Mouse (Mus musculus): ENCODE results near the gene Prpf19. TPM values are rescaled to one million over a fixed set of nuclear protein-coding genes. Genes with fewer than 3 reads are reported as not detected.

The Prpf19 gene
- polyA plus RNA-seq, 1 experiment from 2014 or later: 20.3 TPM

DNA sequence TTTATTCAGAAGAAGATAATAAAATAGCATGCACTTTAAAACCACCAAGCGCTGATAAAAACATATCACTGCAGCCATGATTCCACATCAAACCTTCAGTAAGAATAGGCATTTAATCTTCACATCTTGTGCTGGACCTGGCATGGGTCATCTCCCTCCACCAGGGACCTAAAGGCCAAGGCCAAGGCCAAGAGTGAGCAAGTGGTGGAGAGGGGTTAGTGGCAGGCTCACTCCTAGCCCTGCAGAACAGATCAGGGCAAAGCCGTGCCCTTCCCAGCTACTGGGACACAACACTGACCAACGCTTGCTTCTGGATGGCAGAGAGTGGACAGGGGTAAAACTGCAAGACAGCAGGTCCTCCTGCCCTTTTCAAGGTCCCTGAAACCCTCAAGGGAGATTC lies 24.4 kb upstream of the Prpf19 start:
- no peak overlapping the region for H3K27ac ChIP-seq (ENCODE audit: low read depth, low read length)

DNA sequence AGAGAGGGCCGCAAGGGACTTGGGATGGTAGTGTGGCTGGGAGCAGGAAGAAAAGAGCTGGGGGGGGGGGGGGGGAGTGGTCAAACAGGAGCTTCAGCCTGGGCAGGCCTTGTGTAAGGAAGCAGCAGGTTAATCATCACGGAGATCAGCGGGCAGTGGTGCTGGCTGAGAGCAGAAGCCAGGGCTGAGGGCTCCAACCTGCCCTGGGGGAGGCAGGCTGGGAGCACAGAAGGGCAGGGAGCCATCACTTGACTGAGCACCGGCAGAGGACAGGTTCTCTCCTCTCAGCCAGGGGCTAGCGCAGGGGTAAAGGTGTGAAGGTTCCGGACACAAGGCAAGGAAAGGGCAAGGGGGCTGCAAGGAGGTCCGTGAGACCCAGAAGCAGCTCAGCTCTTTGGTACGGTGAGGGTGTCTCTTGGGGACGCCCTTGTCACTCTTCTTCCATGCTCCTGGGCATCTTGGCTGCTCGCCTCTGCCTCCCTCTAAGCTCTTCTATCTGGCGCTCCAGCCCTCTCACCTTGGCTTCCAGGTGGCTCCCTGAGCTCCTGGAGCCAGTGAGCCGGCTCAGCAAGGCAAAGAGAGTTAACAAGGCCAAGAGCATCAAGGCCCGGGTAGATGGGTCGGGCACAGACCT lies 23.6 kb upstream of the Prpf19 start:
- H3K4me2 ChIP-seq (replicated peaks; ENCODE audit: low read depth): no peak overlapping the region
- H3K27me3 ChIP-seq (replicated peaks; ENCODE audit: control insufficient read depth, insufficient read depth, low read length): no peaks in the 10 kb centered on the region
- 72% methylated on average over 14 of the region's 14 CpGs for WGBS
- H3K36me3 ChIP-seq (ENCODE audit: control insufficient read depth, insufficient read depth): peaks cover 30% of the 10 kb centered on the region
- H3K9me3 ChIP-seq (ENCODE audit: control insufficient read depth): no peaks in the 10 kb centered on the region
- no peak overlapping the region for H3K9ac ChIP-seq (ENCODE audit: low read depth, low read length)
- ATAC-seq: no peak
- H3K4me3 ChIP-seq (ENCODE audit: low read depth, low read length): no peak overlapping the region
- H3K27ac ChIP-seq (ENCODE audit: low read depth, low read length): no peak overlapping the region
- no peaks in the 10 kb centered on the region; the same call in 1 of the 2 replicates for H3K4me1 ChIP-seq (replicated peaks; ENCODE audit: control insufficient read depth, insufficient read depth, low read length)
- TF ChIP-seq CTCF (IDR thresholded peaks at IDR 0.05; ENCODE audit: low read depth): no peak

More for the DNA sequence above, 24.4 kb upstream of the Prpf19 start:
- no peak overlapping the region for H3K4me2 ChIP-seq (replicated peaks; ENCODE audit: low read depth)
- 94% methylated on average over 3 of the region's 3 CpGs for WGBS
- H3K4me1 ChIP-seq (replicated peaks; ENCODE audit: control insufficient read depth, insufficient read depth, low read length): no peaks in the 10 kb centered on the region; the same call in 1 of the 2 replicates
- peaks cover 34% of the 10 kb centered on the region for H3K36me3 ChIP-seq (ENCODE audit: control insufficient read depth, insufficient read depth)
- no peak for ATAC-seq
- no peak overlapping the region for H3K4me3 ChIP-seq (ENCODE audit: low read depth, low read length)
- no peaks in the 10 kb centered on the region for H3K9me3 ChIP-seq (ENCODE audit: control insufficient read depth)
- H3K27me3 ChIP-seq (replicated peaks; ENCODE audit: control insufficient read depth, insufficient read depth, low read length): no peaks in the 10 kb centered on the region
- TF ChIP-seq CTCF (IDR thresholded peaks at IDR 0.05; ENCODE audit: low read depth): no peak
- no peak overlapping the region for H3K9ac ChIP-seq (ENCODE audit: low read depth, low read length)

DNA sequence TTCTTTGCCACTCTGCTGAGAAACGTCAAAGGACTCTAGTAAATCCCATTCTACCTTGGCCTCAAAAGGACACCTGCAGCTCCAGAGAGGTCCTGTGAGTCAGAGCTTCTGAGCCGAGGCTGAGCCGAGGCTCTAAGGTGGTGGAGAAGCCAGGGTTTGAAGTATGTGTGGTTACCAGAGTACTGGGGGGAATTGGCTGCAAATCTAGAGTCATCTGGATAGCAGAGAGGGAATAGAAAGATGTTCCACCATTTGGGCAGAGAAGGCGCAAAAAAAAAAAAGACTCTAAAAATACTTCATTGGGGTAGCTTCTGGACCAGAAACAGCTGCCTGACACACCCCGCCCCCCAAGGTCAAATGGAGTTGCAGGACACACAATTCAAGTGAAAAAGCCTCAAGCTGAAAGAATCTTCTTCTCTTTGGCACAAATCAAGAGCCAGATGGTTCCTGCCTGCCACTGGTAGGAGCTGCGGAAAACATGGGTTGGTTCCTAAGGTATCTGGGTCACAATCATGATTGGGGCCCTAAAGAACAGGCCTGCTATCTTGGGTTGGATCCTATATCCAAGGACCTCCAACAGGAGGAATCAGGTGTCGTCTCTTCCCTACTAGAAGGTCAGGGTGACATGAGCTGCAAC lies 16.7 kb upstream of the Prpf19 start:
- H3K4me3 ChIP-seq (ENCODE audit: low read depth, low read length): no peak overlapping the region
- ATAC-seq: no peak
- H3K27me3 ChIP-seq (replicated peaks; ENCODE audit: control insufficient read depth, insufficient read depth, low read length): no peaks in the 10 kb centered on the region
- no peak for TF ChIP-seq CTCF (IDR thresholded peaks at IDR 0.05; ENCODE audit: low read depth)
- 88% methylated on average over 7 of the region's 7 CpGs for WGBS
- H3K9me3 ChIP-seq (ENCODE audit: control insufficient read depth): no peaks in the 10 kb centered on the region
- peaks cover 10% of the 10 kb centered on the region; the same call in 1 of the 2 replicates for H3K36me3 ChIP-seq (ENCODE audit: control insufficient read depth, insufficient read depth)
- no peak overlapping the region for H3K27ac ChIP-seq (ENCODE audit: low read depth, low read length)
- no peak overlapping the region for H3K4me2 ChIP-seq (replicated peaks; ENCODE audit: low read depth)
- H3K9ac ChIP-seq (ENCODE audit: low read depth, low read length): no peak overlapping the region
- H3K4me1 ChIP-seq (replicated peaks; ENCODE audit: control insufficient read depth, insufficient read depth, low read length): peaks cover 7% of the 10 kb centered on the region; the same call in 1 of the 2 replicates

DNA sequence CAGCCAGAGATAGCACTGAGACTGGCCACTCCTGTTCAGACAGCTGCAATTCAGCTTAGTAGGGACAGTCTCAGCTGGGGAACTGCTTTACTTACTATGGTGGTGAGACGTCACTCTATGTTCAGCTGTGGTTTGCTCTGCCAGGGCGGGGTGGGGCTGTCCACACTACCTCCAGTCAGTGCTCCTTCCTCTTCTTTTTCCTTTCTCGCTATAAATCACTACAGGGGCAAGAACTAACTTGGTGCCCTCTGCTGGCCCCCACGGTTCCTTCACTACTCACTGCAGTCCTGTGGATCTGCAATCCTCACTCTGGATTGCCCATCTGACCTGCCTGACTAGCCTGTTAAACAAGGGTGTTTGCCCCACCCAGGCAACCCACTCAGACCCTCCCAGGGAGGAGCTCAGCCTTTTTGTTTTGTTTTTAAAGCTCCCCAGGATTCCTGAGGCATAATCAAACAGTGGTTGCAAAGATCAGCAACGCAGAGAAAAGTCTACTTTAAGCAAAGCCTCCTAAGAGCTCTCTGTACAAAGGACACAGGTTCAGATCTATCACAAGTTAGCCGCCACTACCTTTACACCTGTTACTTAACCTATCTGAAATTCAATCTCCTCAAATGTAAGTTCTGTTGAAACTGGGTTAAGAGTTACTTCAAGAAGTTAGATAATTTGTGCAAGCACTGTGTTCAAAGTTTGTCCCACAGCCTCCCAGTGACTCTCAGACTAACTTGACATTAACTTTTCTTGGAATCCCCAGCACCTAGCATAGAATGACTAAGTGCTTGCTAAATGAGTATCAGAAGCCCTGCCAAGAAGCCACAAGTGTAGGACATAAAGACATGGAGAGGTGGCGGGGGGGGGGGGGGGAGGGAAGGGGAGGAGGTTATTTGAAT lies 14.7 kb upstream of the Prpf19 start:
- H3K27me3 ChIP-seq (replicated peaks; ENCODE audit: control insufficient read depth, insufficient read depth, low read length): no peaks in the 10 kb centered on the region
- H3K4me2 ChIP-seq (replicated peaks; ENCODE audit: low read depth): peak overlapping the region; percentile 90
- H3K4me1 ChIP-seq (replicated peaks; ENCODE audit: control insufficient read depth, insufficient read depth, low read length): peaks cover 7% of the 10 kb centered on the region; the same call in 1 of the 2 replicates
- no peak overlapping the region for H3K9ac ChIP-seq (ENCODE audit: low read depth, low read length)
- ATAC-seq: peak; percentile 48
- H3K4me3 ChIP-seq (ENCODE audit: low read depth, low read length): peak overlapping the region; percentile 56; the same call in 1 of the 2 replicates
- H3K27ac ChIP-seq (ENCODE audit: low read depth, low read length): 0 out of 2 replicates have a peak overlapping the region, but pooled peaks have one; percentile 75
- H3K36me3 ChIP-seq (ENCODE audit: control insufficient read depth, insufficient read depth): no peaks in the 10 kb centered on the region; the same call in 1 of the 2 replicates
- 24% methylated on average over 6 of the region's 7 CpGs for WGBS
- H3K9me3 ChIP-seq (ENCODE audit: control insufficient read depth): no peaks in the 10 kb centered on the region; the same call in 1 of the 2 replicates
- TF ChIP-seq CTCF (IDR thresholded peaks at IDR 0.05; ENCODE audit: low read depth): peak; percentile 65

DNA sequence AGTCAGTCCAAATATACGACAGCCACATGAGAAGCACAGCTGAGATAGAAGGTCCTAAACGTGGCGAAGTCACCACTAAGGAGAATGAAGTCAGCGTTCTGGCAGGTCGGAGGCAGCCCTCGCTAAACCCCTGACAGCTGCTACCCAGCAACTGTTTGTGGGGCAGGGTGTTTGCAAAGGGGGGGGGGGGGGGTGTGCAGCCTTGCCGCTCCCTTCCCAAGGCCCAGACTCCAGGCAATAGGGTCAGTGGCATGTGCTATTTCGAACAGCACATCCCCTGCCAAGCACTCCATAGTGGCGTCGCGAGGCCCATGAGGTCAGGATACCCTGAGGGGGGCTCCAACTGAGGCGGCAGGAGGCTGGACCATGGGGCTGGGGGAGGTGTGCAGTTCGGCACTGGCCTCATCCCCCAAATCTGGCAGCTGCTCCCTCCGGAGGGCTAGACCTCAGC lies 14.0 kb upstream of the Prpf19 start:
- H3K4me1 ChIP-seq (replicated peaks; ENCODE audit: control insufficient read depth, insufficient read depth, low read length): peaks cover 7% of the 10 kb centered on the region; the same call in 1 of the 2 replicates
- H3K27me3 ChIP-seq (replicated peaks; ENCODE audit: control insufficient read depth, insufficient read depth, low read length): no peaks in the 10 kb centered on the region
- H3K4me3 ChIP-seq (ENCODE audit: low read depth, low read length): peak overlapping the region; percentile 56
- no peaks in the 10 kb centered on the region; the same call in 1 of the 2 replicates for H3K9me3 ChIP-seq (ENCODE audit: control insufficient read depth)
- no peaks in the 10 kb centered on the region; the same call in 1 of the 2 replicates for H3K36me3 ChIP-seq (ENCODE audit: control insufficient read depth, insufficient read depth)
- peak; percentile 14; the same call in 1 of the 2 replicates for ATAC-seq
- 0 out of 2 replicates have a peak overlapping the region, but pooled peaks have one; percentile 75 for H3K27ac ChIP-seq (ENCODE audit: low read depth, low read length)
- peak overlapping the region; percentile 53 for H3K9ac ChIP-seq (ENCODE audit: low read depth, low read length)
- 4% methylated on average over 14 of the region's 14 CpGs for WGBS
- no peak for TF ChIP-seq CTCF (IDR thresholded peaks at IDR 0.05; ENCODE audit: low read depth)
- H3K4me2 ChIP-seq (replicated peaks; ENCODE audit: low read depth): peak overlapping the region; percentile 90

Measured in intestine, postnatal 0 days (tissue).